Mouse (Mus musculus): ENCODE data around the gene Notch3.

Notch3 gene

DNA sequence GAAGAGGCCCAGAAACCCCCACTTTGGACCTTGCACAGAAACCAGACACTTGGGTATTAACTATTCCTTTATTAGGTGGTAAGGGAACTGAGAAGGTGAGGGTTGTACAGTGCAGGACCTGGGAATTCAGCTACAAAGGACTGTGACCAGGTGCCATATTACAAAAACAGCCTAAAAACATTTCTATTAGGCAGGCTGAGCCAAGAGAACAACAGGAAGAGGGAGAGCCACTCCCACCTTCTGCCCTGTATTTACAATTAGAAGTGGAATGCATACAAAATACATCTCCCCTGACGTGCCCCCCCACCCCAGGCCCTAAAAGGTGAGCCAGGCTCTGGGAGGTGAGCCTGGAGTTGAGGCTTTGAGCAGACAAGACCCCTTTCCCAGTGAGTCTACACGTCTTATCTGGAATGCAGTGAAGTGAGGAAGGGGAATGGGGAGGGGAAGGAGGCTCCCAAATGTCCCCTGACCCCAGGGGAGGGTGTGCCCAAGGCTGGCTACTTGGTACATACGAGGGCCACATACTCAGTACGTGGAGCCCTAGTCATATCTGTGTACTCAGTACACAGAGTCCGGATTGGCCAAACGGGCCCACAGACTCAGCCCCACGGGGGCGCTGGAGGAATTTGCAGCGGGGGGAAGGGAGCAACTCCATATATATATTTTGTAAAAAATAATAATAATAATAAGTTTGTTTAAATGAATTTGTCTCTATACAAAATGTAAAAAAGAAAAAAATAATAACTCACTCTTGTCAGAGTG, 45.7 kb downstream of the Notch3 start:
- DNase-seq (ENCODE audit: inconsistent age in 2 of 2, low spot score in 1 of 2), result no peak

DNA sequence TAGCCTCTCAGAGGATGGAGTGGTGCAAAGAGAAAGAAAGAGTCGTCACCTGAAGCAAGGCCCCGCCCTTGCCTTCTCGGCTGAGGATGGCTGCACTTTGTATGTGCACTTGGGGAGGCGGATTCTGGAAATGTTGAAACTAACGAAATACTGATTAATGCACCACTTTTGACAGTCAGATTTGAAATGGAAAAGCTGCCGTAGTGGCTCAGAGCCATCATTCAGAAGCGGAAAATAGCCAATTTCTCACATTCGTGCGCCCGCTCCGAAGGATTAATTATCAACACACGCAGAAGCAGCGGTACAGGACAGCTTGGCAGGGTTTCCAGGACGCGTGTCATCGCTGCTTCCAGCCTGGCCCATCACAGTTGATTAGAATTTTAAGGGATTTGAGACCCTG, 47.5 kb downstream of the Notch3 start:
- no peak for DNase-seq (ENCODE audit: inconsistent age in 2 of 2, low spot score in 1 of 2)

DNA sequence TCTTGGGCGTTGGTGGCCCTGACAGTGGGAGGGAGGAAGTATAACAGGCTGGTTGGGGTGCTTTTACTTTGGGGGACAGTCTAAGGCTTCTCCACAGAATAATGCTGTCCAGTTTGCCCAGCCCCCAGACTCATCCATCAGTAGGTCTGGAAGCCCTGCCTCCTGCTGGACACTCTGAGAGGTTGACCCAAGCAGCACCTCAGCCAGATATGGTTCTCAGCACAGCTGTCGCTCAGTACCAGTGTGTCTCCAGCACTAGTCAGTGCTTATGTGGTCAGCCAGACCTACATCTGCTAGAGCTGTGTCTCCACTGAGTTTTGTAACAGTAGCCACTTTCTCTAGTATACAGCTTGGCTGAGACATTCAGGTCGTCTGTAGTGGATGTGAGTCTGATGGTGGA, 48.2 kb downstream of the Notch3 start:
- DNase-seq (ENCODE audit: inconsistent age in 2 of 2, low spot score in 1 of 2), result peak in 1 of 2 experiments; percentile 56

DNA sequence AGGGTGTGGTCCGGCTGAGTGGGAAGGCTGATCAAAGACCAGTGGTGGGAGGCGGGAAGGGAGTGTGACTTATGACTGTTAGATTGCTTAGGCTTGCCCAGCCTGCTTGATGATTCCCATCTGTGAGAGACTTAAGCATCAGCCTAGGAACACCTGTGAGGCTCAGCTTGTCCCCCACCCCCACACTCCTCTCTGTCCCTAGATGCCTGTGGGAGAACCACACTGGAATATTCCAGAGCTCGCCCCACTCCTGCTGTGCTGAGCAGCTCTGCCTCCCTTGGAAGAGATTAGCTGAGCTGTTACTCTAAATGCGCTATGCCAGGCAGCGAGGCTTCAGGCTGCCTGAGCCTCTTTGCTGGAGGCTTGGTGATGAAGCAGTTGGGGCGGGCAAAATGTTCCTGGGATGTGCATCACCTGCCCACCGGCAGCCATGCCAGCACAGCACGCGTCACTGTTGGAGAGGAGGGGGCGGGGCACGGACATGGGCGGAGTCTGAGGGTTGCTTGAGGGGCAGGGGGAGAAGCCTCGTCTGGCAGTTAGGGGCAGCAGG, 48.7 kb downstream of the Notch3 start:
- DNase-seq (ENCODE audit: inconsistent age in 2 of 2, low spot score in 1 of 2), result peak; percentile 67 to 82

DNA sequence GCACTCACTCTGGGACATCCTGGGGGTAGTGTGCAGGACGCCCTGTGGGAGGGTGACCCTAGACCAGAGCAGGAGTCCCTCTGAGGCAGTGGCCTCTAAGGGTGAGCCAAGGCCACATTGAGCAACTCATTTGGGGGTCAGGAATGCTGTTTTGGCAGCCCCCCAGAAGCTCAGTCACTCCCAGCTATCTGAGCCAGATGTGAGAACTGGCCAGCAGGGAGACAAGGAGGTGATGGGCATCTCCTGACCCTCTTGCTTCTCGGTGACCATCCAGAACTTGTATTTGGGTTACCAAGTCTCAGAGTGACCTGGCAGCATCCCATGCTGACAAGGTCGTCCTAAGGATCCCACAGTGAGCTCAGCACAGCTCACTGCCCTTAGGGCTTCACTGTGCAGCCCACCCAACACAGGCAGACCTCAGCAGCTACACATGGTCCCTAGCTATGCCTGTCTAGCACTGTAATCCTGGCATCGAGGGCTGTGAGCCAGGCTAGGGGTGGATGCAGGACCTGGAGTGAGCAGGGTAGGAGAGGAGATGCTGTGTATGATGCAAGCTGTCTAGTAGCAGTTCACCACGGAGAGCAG, 49.3 kb downstream of the Notch3 start:
- DNase-seq (ENCODE audit: inconsistent age in 2 of 2, low spot score in 1 of 2), result peak; percentile 81 to 93

DNA sequence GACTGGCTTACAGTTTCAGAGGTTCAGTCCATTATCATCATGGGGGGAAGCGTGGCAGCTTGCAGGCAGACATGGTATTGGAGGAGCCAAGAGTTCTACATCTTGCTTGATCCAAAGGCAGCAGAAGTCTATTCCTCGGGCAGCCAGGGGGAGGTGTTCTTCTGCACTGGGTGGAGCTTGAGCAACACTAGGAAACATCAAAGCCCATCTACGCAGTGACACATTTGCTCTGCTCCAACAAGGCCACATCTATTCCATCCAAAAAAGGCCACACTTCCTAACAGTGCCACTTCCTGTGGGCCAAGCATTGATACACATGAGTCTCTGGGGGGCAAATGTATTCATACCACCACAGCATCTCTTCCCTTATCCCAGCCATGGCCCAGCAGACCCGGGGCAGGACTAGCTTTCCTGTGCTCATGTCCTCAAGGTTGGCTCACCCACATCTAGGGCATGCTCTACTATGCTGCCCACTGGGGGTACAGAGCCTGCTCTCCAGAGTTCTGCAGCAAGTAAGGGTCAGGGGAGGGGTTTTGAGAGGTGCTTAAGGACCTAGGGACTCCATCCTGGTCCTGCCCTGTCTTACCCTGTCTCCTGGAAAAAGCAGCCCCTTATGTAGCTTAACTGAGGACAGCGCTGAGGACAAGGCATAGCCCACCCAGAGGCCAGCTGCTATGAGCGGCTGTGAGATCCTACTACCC, 49.9 kb downstream of the Notch3 start:
- DNase-seq (ENCODE audit: inconsistent age in 2 of 2, low spot score in 1 of 2), result peak; percentile 50 to 88

DNA sequence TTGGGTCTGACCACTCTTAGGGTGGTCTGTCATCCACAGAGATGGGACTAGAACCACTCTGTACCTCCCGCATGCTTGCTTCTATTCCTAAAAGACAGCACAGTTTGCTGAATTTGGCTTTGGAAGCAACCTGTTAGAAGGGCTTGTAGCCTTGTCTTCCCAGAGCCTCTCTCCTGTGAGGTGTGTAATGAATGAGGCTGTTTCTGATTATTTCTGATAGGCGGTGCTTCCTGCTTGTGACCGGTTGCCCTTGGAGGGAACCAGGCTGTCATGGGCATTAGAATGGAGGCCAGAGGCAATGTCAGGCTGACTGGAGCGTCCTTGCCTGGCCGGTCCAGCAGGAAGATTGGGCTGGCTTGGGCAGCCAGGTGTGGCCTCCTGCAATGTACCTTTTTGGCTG, 52.2 kb downstream of the Notch3 start:
- peak in 1 of 2 experiments; percentile 85 for DNase-seq (ENCODE audit: inconsistent age in 2 of 2, low spot score in 1 of 2)

DNA sequence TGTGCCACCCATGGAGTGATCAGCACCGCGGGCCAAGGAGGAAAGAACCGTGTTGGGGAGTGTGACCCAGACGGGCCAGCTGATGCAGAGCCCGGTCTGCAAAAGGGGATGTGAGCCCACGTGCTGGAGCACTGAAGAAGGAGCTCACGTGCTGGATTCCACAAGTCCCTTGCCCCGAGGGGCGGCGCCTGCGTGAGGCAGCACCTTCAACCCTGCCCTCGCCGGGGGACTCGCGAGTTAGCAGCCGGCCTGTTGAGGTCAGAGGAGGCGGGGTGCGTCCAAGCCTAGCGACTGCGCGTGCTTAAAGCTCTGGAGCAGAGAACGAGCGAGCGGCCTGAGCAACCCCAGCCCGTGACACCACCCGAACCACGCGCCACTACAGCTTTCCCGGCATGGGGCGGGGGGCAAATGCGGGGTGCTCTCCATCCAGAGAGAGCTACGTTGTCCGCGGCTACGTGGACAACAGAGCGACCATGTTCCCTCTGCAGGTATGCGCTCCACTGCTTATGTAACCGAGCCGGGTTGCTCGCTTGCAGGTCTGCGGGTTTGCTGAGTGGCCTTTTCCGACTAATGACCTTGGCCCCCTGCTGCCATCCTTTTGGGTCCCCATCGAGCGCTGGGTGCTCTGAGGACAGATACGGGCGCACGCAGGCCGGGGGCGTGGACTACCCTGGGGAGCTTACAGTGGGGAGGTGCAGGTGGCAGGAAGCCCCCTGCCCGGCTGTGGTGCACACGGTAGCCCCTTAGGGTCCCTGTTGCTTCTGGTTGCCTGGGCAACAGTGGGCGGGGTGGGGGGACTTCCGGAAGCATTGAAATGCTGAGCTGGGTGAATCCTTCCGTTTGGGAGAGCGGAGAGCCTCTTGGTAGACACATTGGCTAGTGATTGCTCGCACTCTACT, 52.9 kb downstream of the Notch3 start:
- peak; percentile 92 to 96 for DNase-seq (ENCODE audit: inconsistent age in 2 of 2, low spot score in 1 of 2)

DNA sequence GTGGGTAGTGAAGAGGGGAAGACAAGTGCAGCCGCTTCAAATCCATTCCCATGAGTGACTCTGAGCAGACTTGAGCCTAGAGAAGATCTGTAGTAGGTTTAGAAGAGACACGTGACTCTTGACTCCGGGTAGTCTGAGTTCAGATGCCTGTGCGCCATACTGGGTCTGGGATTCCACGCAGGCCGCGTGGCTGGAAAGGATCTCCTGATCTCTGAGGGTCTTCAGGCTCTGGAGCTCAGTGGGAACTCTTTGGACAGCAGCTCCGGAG, 53.5 kb downstream of the Notch3 start:
- DNase-seq (ENCODE audit: inconsistent age in 2 of 2, low spot score in 1 of 2), result no peak

DNA sequence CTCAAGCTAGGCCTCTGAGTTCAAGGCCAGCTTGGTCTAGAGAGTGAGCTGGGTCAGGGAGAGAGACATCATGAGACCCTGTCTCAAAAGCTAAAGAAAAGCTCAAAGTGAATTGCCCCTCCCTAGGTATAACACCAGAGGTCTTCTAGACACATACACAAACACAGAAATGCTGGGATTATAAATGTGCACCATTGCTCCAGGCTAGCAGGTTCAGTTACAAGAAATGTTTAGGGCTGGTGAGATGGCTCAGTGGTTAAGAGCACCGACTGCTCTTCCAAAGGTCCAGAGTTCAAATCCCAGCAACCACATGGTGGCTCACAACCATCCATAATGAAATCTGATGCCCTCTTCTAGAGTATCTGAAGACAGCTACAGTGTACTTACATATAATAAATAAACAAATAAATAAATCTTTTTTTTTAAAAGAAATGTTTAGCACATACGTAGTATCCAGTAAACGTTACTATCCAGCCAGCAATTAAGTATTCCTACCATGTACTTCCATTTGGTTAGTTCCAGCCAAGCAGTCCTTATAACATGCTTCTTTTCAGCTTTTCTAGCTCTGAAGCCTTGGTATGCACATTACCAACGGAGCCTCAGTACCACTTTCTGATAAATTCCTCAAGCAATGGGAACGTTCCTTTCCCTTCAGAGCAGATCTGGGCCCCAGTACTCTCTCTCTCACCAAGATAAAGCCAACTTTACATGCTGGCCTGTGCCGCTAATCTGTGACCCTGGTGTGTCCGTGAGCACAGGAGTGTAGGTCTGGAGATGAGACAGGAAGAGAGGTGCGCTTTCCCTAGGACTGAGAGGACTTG, 54.0 kb downstream of the Notch3 start:
- DNase-seq (ENCODE audit: inconsistent age in 2 of 2, low spot score in 1 of 2), result no peak

DNA sequence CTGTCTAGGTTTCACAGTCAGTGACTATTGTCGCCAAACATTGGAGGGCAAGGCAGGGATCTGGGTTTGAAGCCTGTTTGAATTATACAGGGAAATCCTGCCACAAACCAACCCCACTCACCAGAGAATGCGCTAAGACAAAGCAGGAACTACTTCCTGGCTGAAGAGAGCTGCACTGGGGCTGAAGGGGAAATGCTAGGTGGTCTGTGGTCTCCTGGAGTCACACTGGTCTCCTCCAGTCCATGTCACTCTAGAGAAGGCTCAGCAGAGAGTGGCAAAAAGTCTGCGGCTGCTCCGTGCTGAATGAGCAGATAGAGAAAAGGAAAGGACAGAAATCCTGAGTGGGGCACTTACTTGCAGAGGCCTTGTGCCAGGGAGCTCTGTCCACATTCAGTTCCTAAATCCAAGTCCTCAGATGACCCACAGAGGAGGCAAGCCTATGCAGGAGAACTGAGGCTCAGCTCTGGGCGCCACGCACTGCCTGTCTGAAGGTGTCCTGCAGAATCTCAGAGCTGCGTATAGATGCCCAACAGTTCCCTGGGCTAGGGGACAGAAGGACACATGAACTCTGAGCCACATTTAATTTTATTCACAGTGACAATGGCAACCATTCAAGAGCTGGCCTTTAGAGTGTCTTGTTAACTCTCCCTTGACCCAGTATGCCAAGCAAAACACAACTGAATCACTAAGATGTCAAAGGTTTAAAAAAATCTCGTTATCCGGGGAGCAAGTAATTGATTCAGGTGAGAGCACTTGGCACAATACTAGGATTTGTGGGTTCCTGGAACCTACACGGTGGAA, 55.5 kb downstream of the Notch3 start:
- DNase-seq (ENCODE audit: inconsistent age in 2 of 2, low spot score in 1 of 2), result peak in 1 of 2 experiments; percentile 77

DNA sequence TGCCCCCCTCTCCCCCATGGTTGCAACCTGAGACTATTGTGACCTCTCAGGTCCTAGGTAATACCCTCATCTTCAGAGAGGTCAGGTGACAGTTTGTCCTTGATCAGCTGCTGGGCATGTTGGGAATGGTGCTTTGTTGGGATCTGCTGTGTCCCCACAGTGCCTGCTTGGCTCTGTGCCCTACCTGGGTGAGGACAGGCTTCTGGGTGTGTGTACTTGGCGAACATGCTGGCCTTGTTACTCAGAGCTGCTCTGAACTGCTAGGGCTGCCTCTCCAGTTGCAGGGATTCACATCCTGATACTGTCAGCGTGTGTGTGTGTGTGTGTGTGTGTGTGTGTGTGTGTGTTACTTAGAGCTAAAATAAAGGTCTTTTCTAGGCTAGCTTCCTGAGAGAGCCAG, 56.2 kb downstream of the Notch3 start:
- peak; percentile 90 to 94 for DNase-seq (ENCODE audit: inconsistent age in 2 of 2, low spot score in 1 of 2)

DNA sequence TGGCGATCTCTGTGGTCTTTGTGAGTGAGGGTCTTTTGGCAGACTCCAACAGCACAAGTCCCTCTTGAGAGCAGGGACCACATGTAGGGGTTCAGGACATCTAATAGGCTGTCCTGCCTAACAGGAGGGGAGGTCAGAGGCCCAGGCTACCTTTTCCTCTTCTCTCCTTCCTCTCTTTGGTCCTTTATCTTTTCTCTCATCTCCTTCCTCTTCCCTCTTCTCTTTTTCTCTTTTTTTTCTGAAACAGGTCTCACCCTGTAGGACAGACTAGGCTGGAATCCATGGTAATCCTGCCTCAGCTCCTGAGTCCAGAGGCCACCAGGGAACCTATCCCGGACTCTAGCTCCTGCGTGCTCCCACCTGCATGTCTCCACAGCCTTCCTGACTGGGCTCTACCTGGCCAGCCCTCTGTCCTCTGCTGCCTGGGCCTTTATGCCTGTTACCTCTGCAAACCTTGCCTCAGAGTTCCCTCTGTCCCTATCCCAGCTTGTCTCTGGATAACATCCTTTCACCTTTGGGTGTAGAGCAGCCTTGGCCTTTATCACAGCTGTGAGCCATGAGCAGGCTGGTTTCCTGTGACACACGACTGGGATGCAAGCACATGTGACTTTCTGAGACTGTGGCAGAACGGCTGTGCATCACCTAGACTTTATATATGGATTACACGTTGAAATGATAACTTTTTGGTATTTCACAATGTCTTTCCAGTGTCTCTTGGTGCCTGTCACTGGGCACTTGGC, 57.3 kb downstream of the Notch3 start:
- DNase-seq (ENCODE audit: inconsistent age in 2 of 2, low spot score in 1 of 2), result peak; percentile 59 to 78

DNA sequence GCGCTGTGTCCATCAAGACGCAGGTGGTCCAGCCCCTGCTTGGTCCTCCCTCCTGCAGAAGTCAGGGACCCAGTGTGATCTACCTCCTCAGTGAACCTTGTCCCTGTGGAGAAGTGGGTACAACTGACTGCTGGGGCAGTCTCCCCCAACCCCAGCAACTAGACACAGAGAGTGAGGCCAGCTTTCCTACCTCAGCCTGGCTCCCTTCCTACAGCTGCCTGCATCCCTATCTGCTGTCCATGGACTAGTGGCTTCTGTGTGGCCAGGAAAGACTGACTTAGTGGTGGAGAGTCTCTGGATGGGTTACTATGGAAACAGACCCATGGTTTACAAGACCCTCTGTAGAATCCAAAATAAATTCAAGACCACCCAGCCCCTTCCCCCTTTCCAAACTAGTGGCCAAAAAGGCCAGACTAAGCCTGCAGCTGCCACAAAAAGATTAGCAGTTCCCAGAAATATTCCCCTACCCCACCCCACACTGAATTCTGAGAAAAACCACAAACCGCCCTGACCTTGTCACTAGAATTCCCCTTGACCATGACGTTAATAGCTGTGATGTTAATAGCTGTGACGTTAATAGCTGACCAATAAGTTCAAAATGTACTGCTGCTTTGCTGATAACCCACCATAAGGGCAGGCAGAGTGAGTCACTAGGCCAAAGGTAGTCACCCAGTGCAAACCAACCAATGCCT, 58.2 kb downstream of the Notch3 start:
- peak; percentile 69 to 92 for DNase-seq (ENCODE audit: inconsistent age in 2 of 2, low spot score in 1 of 2)

DNA sequence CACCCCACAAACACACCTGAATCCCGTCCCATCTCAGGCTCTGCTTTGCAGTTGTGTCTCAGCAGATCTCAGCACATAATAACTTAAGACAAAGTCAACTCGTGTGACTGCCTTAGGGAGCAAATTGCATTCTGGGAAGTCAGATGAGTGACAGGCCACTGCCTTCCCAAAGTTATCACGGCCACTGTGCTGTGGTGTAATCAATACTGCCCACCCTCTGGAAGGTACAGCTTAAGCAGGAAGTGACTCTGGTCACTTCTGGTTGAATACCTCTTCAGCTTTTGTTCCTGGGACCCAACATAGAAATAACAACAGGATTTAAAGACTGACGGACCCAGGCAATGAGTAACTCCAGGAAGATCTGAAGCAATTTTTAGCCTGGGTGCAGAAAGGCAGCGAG, 58.8 kb downstream of the Notch3 start:
- no peak for DNase-seq (ENCODE audit: inconsistent age in 2 of 2, low spot score in 1 of 2)

DNA sequence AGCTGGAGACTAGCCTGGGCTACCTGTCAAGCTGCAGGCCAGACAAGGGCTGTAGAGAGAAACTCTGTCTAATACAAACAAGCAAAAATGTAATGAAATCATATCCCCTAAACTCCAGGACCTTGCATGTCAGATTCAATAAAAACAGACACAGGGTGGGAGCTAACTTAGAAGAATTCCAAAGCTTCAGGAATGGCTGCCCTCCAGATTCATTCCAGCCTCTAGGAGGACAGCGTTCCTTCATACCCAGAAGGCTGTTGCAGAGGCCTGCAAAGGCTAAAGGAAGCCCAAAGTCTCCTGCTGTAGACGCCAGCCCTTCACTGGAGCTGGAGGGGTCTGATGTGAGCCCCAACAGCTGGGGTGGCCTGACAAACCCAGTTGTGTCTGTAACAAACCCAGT, 60.3 kb downstream of the Notch3 start:
- peak in 1 of 2 experiments; percentile 27 for DNase-seq (ENCODE audit: inconsistent age in 2 of 2, low spot score in 1 of 2)

DNA sequence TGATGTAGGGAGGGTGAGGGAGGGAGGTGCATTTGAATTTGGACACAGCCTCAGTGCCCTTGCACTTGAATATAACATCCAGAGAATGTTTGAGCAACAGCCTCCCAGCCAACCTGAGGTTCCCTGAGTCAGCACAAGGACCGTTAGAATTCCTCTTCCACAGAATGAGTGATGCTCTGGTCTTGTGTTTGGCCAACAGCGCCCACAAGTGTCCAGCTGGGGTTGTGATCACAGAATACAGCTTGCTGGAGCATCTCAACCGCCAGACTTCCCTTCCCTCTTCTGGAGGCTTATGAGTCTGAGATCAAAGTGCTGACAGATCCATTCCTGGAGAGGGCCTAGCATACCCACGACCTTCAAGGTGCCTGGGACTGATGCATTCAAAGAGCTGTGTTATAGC, 63.6 kb downstream of the Notch3 start:
- DNase-seq (ENCODE audit: inconsistent age in 2 of 2, low spot score in 1 of 2), result peak; percentile 66 to 85

DNA sequence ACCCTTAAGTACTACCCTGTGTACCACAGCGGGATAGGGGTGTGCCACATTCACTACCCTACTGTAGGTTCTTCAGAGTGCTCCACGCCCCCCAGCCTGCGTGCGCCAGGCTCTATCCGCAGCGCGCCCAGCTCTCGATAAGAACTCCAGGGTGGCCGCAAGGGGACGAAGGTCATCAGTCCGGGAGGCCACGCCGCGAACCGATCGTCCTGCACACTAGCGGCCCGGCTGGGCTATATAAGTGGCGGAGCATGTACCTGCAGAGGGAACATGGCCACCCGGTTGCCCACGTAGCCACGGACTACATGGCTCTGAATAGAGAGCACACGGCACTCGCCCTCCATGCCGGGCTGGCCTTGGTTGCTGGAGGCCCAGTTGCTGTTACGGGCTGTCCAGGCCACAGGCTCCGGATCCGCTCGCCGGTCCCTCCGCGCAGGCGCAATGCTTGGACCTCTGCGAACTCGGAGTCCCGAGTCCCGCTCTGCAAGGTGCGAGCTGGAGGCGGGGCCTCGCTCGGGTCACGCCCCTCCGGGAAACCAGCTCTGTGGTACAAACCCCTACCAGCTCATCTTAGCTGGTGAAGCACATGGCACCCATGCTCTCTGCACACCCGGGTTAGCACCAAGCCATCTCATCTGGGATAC, 66.6 kb downstream of the Notch3 start:
- peak; percentile 88 to 93 for DNase-seq (ENCODE audit: inconsistent age in 2 of 2, low spot score in 1 of 2)

Data from adrenal gland, adult (tissue).